Mouse (Mus musculus) adrenal gland, adult 2 months (tissue): ENCODE measurements around the gene Men1. TPM values are rescaled to one million over a fixed set of nuclear protein-coding genes. Genes with fewer than 3 reads are reported as not detected.
"Not testable (repeated sequence)": the region's sequence is repeated elsewhere in the genome, so short reads cannot be mapped to it uniquely, and the experiment has no call there.

ENCODE experiments used
- DNase-seq: peaks from one replicate; pipeline ENCODE4 v3.0.0; 2021
- polyA plus RNA-seq: library from polyadenylated mRNA; depleted of rRNA; stranded (reverse); fragments of >200 nt; gene quantifications from 2 replicates; pipeline ENCODE4 v1.2.3, GENCODE M21; 2012
- total RNA-seq, 2 experiments: library from RNA; stranded (reverse); gene quantifications; 2 replicates each; pipeline ENCODE4 v1.2.3; 2021

The Men1 gene
- total and polyA plus RNA-seq, 3 experiments, result 54.6 to 71.2 (median 54.8) TPM

GRCm38 (mm10) chr19:6304787-6305516 lies 29.8 kb upstream of the Men1 start:
- peak; percentile 93 for DNase-seq

GRCm38 (mm10) chr19:6305517-6306115 lies 29.2 kb upstream of the Men1 start:
- DNase-seq, result peak; percentile 49

DNA sequence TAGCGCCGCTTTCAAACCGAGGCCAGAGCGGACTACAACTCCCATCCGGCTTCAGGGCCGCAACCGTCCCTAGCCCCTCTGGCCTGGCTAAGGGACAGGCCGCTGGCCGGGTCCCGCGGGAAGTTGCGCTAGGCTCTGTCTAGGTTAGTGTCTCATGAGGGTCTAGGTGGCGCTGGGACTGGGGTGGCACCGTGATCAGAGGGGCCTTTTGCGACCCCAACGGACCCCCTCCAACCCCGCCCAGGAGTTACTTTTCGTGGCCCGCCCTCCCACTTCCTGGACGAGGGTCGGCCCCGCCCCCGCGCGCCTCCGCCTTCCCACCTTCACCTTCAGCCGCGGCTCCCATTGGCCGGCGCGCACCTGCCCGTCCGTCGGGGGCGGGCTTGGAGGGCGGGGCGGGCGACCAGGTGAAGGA lies 28.6 kb upstream of the Men1 start, which contains the start of gene Cdc42bpg:
Cdc42bpg (plus strand) TSS at position 320 of the 415 bp plus-strand sequence.
- DNase-seq, result peak; percentile 94

DNA sequence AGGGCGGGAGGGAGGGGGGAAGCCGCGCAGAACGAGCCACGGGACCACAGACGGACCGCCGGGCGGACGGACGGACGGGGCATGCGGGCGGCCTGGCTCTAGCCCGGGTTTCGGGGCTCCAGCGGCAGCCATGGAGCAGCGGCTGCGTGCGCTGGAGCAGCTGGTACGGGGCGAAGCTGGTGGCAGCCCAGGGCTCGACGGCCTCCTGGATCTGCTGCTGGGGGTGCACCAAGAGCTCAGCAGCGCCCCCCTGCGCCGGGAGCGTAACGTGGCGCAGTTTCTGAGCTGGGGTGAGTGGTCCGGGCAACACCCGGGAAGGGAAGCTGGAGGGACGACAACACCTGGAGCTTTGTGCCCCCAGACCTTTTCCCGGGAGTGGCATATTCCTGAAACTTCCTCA lies 28.2 kb upstream of the Men1 start:
- DNase-seq, result peak; percentile 80

DNA sequence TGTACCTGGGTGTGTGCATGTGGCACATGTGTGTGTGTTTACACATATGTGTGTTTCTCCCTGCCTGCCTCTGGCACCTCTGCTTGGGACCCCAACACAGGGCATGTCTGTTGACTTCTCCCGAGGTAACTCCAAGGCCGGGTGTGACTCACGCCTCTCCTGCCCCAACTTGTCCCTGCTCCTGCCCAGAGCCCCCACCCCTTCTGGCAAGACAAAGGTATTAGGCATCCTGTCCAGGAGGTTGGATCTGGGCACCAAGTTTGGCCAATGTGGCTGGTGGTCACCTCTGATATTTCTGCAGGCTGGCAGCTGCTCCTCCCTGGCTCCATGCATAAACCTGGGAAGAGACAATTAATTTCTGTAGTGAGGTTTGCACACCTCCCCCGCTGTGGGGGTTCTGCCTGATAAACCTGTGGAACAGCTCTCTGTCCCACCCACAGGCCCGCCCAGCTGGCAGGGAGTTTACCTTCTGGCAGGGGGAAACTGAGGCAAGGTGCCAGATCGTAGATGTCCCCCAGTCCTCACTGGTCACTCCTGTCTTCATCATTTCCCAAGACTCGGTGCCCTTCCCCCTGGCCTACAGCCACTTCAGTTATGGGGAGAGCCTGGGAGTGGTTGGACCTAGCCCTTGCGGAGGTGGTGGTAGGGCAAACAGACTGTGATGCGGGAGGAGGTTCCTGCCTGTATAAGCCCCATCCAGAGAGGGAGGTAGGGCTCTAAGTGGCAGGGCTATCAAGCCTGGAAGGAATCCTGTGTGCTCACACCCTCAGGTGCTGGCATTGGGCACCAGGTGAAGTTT lies 26.8 kb upstream of the Men1 start:
- peak; percentile 77 for DNase-seq

GRCm38 (mm10) chr19:6310181-6310580 lies 24.6 kb upstream of the Men1 start:
- no peak for DNase-seq

DNA sequence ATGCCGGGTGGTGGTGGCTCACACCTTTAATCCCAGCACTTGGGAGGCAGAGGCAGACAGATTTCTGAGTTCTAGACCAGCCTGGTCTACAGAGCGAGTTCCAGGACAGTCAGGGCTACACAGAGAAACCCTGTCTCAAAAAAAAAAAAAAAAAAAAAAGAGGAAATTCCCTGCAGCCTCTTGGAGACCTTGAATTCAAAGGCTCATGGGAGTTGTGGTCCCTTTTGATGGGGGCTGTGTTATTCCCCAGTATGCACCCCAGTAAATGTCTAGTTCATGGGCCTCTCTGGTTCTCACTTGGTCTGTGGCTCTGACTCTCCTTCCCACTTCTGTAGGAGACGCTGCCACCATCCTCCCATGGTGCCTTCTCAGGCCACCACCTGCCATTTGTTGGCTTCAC lies 23.0 kb upstream of the Men1 start:
- not testable (repeated sequence) for DNase-seq

DNA sequence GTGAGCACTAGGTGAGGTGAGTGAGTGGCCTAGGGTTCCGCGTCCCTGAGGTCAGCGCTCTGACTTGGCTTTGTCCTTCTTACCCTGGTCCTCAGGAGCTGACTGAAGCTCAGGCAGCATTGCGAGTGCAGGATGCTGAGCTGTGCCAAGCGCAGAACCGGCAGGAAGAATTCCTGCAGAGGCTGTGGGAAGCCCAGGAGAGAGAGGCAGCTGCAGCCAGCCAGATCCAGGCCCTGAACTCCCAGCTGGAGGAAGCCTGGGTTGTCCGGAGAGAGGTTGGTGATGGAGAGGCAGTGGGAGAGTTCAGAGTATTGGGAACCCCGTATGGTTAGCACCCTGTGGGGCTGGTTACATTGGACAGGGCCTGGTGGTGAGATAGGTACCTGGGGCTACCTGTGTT lies 21.0 kb upstream of the Men1 start:
- no peak for DNase-seq

- no peak for DNase-seq
Observed at GRCm38 (mm10) chr19:6314513-6314912, 20.3 kb upstream of the Men1 start.

DNA sequence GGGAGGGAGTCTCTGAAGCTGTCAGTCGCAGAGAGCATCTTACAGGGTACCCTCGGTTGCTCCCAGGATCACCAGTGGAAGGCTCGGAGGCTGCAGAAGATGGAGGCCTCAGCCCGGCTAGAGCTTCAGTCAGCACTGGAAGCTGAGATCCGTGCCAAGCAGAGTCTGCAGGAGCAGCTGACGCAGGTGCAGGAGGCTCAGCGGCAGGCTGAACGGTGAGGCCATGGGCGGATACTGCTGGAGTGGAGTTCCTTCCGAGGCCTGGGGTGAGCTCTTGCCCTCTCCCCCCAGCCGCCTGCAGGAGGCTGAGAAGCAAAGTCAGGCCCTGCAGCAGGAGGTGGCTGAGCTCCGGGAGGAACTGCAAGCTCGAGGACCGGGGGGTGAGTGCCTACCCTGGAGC lies 19.2 kb upstream of the Men1 start:
- no peak for DNase-seq

GRCm38 (mm10) chr19:6318145-6318544 lies 16.6 kb upstream of the Men1 start:
- no peak for DNase-seq

GRCm38 (mm10) chr19:6321358-6321757 lies 13.4 kb upstream of the Men1 start:
- DNase-seq, result no peak

DNA sequence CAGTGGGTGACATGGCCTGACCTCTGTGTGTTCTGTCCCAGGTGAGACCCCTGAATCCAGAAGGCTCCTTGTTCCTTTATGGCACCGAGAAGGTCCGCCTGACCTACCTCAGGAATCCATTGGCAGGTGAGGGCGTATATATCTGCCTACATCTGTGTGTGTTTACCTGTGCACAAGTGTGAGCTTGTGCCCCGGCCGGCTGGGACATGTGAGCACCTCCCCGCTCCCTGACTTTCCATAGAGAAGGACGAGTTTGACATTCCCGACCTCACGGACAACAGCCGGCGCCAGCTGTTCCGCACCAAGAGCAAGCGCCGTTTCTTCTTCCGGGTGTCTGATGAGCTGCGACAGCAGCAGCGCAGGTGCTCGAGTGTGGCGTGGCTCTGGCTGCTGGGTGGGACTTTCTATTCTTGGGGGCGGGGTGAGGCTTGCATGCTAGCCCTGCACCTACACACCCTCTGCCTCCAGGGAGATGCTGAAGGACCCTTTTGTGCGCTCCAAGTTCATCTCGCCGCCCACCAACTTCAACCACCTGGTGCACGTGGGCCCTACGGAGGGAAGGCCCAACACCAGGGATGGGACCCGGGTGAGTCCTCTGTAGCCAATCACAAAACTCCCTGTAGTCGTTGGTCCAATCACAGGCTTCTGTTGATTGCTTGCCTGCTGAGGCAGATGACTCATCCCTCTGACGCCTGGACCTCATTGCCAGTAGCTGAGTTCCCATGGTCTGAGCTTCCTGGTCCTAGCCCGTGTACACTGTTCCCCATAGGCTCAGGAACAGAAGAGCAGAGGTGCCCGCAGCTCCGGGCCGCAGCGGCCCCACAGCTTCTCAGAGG lies 12.8 kb upstream of the Men1 start:
- DNase-seq, result peak; percentile 80

DNA sequence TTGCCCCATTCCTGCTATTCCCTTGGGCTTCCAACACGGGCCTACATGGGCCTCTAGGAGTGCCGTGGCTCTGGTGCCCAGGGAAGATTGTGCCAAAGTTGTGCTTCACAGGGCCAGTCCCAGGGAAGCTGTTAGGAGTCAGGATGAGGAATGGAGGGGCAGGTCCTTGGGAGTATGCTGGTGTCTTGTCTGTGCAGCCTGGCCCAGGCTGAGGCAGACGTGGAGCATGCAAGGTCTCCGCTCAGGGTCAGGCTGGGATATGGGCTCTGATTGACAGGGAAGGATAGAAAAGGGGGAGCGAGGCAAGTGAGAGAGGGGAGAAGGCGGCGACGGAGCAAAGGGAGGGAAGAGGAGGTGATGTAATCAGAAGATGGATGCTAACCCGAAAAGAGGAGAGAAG lies 10.0 kb upstream of the Men1 start:
- DNase-seq, result peak; percentile 68

DNA sequence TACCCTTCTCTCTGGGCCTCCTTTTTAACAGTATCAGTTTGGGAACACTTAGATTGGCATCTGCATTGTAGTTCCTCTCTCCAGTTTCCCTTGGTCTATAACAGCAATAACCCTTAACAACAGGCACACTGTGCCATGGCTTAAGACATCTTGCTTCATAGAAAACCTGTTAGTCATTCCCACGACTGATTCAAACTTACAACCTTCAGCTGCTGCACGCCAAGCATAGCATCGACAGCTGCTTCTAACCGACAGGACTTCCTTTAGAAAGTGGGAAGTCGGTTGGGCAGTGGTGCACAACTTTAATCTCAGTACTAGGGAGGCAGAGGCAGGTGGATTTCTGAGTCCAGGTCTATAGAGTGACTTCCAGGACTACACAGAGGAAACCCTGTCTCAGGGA lies 3.6 kb upstream of the Men1 start:
- no peak for DNase-seq

GRCm38 (mm10) chr19:6331719-6332516 lies 2.9 kb upstream of the Men1 start:
- DNase-seq, result peak; percentile 77

GRCm38 (mm10) chr19:6333761-6334595 lies 801 bp upstream of the Men1 start:
- DNase-seq, result no peak

DNA sequence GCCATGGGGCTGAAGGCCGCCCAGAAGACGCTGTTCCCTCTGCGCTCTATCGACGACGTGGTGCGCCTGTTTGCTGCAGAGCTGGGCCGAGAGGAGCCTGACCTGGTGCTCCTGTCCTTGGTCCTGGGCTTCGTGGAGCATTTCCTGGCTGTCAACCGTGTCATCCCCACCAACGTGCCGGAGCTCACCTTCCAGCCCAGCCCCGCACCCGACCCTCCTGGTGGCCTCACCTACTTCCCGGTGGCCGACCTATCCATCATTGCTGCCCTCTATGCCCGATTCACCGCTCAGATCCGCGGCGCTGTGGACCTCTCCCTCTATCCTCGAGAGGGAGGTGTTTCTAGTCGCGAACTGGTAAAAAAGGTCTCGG lies 664 bp downstream of the Men1 start:
- DNase-seq, result peak; percentile 60

GRCm38 (mm10) chr19:6336920-6337319 lies 2.1 kb downstream of the Men1 start:
- no peak for DNase-seq

GRCm38 (mm10) chr19:6338171-6338570 lies 3.4 kb downstream of the Men1 start:
- DNase-seq, result no peak
